Mouse (Mus musculus): Measurements from ENCODE around the gene Faf1.

The Faf1 gene

DNA sequence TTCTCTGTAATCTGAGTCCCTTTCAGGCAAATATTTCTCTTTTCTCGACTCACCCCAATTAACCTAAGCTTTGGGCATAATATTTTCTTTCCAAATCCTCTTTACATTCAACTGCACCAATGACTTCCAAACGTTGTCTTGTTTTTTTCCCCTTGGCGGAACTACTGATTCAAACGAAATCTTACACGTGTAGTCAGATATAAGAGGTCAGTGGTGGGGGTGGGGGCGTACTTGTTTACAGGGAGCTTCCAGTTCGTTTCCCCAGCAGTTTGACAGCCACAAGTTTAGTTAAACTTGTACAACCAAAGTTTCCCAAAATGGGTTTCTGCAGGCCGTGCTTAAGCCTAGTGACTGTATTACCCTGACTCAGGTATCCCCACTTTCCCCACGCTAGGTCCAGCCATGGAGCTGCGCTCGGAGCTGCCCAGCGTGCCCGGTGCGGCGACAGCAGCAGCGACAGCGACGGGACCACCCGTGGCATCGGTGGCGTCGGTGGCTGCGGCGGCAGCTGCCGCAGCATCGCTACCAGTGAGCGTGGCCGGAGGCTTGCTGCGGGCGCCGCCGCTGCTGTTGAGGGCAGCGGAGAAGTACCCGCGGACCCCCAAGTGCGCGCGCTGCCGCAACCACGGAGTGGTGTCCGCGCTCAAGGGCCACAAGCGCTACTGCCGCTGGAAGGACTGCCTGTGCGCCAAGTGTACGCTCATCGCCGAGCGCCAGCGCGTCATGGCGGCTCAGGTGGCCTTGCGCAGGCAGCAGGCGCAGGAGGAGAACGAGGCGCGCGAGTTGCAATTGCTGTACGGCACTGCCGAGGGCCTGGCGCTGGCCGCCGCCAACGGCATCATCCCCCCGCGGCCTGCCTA is 303.3 kb downstream of the Faf1 start:
- DNase-seq (ENCODE audit: low spot score) = no peak

DNA sequence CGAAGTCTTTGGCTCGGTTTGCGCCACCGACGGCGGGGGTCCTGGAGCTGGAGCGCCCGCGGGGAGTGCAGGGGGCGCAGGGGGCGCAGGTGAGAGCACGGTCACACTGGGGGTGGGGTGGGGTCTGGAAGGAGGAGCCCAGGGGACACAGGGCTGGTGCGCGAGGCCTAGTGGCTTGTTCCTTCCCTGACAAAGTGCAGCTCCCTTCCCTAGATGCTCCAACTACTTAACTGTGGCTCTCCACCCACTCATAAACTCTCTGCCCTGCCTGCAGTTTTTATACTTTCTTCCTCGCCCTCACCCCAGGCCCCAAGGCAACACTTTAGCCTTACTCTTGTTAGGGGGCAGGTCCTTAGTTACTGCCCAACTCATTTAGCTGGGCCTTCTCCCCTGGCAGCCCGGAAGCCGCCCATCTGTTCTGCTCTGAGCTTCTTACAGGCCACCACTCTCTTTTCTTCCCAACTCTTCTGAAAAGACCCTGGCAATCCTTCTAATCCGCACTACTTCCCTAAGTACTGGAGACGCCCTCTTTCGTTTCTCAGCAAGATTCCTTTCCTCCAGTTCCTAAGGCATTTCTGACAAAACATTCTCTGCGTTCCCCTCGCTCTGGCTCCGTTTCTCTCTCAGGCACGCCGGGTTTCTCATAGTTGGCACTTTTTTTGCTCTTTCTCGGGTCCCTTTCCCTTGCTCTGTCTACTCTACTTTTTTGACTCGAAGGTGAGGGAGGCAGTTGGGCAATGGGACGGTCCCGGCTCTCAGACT is 304.1 kb downstream of the Faf1 start:
- no peak for DNase-seq (ENCODE audit: low spot score)

DNA sequence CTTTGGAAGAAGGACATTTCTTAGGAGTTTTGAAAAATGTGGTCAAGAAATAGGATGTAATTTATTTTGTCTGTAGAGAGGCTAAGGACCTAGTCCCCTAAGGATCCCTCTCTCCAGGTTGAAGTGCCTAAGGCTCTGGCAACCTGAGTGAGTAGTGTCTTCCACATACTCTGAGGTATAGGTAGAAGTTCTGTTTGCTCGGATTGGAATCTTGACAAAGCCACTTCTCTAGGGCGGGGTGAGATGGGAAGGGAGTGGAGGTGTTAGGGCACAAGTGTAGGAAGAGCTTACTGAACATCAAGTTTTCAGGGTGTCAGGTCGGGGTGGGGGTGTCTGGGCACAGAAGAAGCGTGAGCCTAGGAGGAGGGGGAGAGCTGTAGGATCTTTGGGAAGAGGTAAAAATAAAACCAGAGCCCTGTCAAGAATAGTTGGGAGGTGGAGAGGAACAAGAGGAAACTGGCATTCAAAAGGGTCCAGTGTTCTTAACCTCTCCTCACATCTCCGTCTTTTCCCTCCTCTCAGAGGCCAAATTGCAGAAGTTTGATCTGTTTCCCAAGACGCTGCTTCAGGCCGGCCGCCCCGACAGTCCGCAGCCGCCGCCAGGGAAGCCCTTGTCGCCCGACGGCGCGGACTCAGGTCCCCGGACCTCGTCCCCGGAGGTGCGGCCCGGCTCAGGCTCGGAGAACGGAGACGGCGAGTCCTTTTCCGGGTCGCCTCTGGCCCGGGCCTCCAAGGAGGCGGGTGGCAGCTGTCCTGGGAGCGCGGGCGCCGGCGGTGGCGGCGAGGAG is 304.9 kb downstream of the Faf1 start:
- no peak for DNase-seq (ENCODE audit: low spot score)

DNA sequence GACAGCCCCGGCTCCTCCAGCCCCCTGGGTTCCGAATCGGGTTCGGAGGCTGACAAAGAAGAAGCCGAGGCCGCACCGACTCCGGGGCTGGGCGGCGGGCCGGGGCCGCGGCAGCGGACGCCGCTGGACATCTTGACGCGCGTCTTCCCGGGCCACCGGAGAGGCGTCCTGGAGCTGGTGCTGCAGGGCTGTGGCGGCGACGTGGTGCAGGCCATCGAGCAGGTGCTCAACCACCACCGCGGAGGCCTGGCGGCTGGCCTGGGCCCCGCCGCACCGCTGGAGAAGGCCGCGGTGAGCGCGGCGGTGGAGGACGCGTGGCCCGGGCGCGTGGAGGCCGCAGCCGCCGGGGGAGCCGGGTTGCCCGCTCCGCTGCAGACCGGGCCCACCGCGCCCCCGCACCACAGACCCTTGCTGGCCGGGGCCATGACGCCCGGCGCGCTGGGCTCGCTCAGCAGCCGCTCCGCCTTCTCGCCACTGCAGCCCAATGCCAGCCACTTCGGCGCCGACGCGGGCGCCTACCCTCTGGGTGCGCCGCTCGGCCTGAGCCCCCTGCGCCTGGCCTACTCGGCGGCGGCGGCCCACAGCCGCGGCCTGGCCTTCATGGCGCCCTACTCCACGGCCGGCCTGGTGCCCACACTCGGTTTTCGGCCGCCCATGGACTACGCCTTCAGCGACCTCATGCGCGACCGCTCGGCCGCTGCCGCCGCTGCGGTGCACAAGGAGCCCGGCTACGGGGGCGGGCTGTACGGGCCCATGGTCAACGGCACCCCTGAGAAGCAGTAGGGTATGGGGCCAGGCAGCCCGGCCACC is 305.7 kb downstream of the Faf1 start:
- no peak for DNase-seq (ENCODE audit: low spot score)

DNA sequence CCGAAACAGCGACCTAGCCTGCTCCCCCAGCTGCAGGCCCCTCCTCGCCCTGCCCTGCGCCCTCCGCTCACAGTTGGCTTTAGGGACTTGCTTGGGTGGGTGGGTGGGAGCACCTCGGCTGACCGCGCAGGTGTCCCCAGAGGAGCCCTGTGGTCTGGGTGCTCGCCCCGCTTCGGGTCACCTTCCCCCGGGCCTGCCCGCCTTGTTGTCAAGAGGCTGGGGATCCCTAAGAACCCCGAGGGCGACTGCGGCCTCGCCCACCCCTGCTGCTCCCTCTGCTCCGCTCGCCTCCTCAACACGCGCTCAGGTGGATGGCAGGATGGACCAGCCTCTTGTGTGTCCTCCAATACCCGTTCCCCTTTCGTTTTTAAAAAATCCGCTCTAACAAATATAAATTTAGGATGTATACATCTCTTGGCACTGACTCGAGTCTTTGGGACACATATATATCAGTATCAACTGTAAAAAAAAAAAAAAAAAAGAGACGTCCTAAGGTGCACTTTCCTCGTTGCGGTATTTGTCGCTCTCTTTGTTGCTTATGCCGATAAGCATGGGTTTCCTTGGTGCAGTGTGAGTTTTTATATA is 306.4 kb downstream of the Faf1 start:
- no peak for DNase-seq (ENCODE audit: low spot score)

DNA sequence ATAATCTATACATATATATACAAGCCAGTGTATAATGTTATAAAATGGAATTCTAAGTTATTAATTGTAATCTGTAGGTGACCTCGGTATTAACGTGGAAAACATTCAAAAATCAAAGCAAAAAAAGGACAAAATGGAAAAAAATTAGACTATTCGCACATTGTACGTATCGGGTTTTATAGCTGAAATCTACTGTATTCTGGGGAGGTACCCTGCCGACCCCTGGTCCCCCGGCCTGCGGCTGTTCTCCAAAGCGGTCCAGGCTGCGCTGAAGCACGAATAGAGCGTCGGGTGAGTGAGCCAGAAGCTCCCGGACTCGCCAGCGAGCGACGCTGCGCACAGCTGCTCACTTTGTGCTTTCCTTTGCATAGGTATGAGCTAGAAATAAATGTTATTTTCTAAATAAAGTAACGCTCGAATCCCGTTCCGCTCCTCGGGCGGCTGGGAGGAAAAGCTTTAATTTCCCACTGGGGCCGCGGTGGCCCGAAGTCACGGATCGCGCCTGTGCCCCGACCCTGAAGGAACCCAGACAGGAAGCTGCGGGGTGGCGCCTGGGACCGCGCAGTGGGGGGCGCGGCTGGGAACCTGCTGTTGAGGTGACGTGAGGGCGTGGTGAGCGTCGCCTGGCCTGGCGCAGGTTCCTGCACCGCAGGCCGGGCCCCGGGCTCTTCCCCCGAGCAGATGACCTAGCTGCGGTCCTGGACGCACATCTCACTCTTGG is 307.1 kb downstream of the Faf1 start:
- DNase-seq (ENCODE audit: low spot score) = no peak

DNA sequence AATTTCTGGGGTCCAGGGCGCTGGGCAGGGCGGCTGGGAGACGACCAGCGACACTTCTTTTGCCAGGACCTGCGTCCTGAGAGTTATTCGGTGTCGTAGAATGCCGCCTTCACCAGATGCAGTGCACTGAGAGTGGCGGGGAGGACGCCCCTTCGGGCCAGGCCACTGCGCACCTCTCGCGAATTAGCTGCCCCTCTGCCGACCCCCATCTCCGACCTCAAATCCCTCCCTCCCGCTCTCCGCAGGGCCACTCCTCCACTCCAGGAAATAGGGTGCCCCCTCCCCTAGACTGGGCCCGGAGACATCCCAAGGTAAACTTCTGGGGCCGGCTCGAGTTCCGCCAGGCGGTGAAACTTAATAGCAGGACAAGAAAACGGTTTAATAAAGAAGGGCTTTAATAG is 307.6 kb downstream of the Faf1 start:
- DNase-seq (ENCODE audit: low spot score) = no peak

DNA sequence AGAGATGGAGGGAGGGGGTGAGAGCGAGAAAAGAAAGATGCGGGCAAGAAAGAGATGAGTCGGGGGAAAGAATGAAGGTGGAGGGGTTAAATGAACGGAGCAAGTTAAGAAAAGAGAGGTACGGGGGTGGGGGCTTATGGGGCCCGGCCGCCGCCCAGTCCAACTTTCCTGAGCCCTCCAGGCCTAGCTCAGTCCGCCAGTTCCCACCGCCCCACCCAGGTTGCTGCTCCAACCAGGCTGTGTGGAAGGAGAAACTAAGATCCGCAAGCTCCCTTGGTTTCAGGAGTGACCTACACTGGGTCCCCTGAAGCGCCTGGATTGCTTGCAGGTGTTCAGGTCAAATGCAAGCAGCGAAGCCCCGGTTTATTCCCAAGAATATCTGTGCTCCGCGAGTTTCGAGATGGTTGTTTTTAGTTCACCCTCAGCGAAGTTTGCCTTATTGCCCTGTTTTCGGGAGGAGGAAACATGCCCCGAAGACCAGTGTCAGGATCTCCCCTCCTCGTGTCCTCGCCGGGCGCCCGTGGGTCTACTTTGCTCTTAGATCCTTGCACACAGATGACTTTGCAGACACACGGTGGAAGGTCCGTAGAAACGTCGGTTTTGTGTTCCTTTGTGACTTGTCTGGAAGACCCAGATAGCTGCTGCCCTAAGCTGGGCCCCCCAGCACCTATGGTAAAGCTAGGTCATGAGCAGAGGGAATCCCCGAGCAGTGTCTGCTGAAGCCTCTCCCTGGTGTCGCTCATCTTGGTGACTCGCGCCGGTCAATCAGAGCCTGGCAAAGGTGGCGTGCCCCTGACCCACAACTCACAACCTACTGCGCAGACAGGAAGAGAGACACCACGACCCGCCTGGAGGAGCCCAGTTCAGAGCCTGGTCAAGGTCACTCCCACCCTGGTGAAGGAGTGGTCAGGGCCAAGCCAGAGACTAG is 308.4 kb downstream of the Faf1 start:
- no peak for DNase-seq (ENCODE audit: low spot score)

DNA sequence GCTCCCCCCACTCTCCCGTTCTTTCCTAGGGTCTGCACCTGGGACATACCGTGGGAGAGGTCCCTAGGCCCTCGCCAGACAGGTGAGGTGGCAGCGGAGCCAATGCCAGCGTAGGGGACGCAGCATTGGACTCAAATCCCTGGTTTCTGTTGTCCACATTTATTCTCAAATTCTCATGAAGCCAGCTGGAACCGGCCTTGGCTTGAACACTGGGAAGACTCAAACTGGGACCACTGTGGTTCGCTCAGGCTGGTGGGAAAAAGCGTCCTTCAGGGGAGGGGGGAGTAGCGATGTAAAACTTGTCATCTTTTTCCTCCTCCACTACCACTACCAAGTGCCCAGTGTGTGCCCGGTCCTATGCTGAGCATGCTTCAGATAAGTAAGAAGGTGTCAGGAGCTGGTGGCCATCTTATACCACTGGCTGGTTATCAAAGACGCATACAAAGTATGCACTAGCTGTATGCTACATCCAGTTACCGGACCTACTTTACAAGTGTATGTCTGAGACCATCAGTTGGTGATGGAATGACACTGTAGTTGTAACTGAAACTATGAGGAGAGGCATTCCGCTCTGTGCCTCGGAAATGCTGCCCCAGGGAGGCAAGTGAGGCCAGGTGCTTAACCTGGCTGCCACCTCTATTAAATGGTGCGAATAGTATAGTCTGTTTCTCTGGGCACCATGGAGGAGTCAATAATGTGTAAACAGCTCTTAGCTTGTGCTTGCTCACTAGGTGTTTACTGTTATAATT is 309.2 kb downstream of the Faf1 start:
- DNase-seq (ENCODE audit: low spot score) = no peak

DNA sequence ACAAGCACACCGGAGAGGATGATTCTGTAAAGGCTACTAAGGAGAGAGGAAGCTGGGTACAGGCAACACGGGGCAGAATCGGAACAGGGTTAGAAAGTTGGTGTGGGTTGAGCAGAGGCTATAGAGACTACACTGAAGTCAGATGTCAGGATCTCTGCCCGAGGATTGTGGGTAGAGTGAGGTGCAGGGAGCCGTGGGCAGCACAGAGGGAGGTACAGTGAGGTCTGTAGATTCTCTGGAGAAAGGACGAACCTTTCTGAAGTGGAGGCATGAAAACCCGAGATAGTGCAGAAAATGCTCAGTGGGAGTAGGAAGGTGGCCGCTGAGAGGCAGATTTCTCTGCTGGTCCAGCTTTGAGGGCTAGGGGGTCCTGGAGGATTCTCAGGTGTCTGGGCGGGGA is 309.9 kb downstream of the Faf1 start:
- DNase-seq (ENCODE audit: low spot score) = no peak

DNA sequence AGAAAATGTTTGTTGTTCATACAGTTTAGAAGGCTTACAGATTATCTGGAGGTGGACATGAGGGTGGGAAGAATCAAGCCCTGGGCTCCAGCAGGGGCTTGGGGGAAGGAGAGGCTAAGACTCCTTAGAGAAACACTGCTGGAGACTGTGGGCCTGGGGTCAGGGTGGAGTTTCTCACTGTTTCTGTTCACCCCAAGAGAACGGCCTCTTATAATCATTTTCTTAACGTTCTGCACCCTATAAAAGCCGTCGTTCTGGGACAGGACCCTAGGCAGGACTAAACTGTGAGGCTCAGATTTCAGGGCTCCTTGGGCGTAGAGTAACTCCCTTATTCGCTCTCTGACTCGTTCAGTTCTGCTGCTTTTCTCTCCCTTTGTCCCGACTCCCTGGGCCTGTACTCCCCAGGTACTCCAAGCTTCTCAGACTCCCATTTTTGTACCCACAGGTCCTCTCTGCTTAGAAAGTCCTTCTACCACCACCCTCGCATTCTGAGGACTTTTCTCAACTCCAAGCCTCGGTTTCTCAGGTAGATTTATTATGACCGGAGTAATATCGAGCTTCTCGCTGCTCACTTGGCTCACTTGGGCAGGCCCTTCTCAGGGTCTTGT is 310.5 kb downstream of the Faf1 start:
- DNase-seq (ENCODE audit: low spot score) = no peak

DNA sequence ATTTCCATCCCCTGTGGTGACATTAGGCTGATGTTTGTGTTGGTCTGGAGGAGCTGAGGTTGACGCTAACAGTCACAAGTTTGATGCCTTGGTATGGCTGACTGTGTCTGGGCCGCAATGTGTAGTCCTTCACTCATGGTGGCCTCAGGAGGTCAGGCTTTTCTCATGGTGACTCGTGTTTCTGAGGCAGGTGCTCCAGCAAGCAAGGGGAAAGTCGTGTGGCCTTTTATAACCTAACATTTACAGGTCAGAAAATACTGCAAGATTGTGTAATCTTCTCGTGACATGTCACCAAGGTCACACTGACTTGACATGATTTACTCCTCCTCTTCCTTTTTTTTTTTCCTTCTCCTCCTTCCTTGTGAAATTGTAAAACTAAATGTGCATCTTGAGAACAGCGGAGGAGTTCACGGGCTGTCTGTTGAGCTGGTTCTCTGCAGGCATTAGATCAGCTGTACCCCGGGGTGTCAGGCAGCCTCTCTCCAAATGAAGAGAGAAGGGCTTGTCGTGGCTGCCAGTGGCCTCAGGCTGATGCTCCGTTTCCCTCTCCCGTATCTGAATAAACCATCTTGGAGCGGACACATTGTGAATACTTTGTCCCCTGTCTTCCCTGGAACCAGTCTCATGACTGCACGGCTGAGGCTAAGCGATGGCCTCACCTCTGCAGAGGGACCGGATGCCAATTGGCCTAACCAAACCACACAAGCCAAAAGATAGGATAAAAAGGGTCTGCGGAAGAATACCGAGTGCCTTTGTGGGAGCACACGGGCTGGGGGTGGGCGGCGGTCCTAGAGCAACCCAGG is 311.4 kb downstream of the Faf1 start:
- DNase-seq (ENCODE audit: low spot score) = no peak

DNA sequence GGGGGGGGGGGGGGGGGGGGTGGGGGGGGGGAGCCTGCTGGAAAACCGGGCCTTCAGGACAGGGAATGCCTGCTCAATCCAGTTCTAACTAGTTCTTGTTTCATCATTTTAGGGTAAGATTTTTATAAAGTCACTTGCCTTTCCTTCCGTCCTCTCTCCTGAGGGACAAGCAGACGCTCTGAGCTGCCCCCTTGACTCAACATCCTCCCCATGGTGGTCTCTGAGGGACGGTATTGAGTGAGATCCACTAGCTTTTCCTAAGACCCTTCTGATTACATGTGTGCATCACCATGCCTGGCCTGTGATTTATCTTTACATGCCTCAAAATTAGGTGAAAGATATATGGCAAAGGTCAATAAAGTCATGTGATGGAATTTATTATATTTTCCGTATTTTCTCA is 312.0 kb downstream of the Faf1 start:
- DNase-seq (ENCODE audit: low spot score) = no peak

DNA sequence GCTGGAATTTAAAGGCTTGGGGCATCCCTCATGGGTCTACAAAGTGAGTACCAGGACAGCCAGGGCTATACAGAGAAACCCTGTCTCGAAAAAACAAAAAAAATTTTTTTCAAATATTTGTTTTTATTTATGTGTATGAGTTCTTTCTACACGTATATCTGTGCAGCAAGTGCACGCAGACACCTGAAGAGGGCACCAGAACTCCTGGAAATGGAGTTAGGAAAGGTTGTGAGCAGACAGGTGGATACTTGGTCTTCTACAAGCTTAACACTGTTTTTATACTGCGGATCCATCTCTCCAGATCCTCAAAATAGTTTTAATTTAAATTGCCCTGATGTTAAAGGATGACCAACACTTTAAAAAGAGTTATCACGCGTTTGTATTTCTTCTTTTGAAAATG is 312.8 kb downstream of the Faf1 start:
- DNase-seq (ENCODE audit: low spot score) = no peak

DNA sequence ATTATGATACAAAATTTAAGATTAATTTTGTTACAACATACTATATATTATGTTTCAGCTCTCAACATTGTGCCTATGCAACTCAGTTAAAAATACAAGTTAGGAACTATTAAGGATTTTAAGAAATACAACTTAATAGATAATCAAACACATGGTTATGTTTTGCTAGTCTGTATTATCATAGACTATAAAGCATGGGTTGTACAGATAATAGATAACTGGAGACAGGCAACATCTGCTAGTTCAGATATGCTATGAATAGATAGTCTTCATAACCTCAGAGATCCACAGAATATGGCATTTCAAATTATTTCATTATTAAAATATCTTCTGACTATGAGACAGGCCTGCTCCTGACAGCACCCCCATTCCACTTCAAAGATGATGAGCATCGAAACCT is 329.7 kb downstream of the Faf1 start:
- DNase-seq (ENCODE audit: low spot score) = no peak
